Mouse (Mus musculus): ENCODE measurements around the gene Ociad2. TPM values are rescaled to one million over a fixed set of nuclear protein-coding genes. Genes with fewer than 3 reads are reported as not detected.

Gene Ociad2
- polyA plus RNA-seq, 1 experiment from 2014 or later, result 18.3 TPM

- Histone ChIP-seq H3K4me2 (ENCODE audit: low read length) (no peak overlapping the region), H3K4me1 (ENCODE audit: control insufficient read depth, insufficient read depth, low read length) (no peaks in the 10 kb centered on the region), H3K4me3 (replicated peaks; ENCODE audit: low read depth, low read length) (no peak overlapping the region), H3K27me3 (ENCODE audit: control insufficient read depth, insufficient read depth, low read length) (0 out of 2 replicates have a peak, but pooled peaks cover 5% of the 10 kb centered on the region), H3K9ac (replicated peaks; ENCODE audit: low read length) (no peak overlapping the region), H3K36me3 (ENCODE audit: control insufficient read depth, insufficient read depth, low read length) (no peaks in the 10 kb centered on the region), H3K27ac (replicated peaks; ENCODE audit: low read depth, low read length) (no peak overlapping the region), H3K9me3 (ENCODE audit: control insufficient read depth, low read length) (no peaks in the 10 kb centered on the region)
- peak; percentile 57; the same call in 1 of the 2 replicates for ATAC-seq (ENCODE audit: low FRiP score, low TSS enrichment)
- DNase-seq, result peak; percentile 61
- WGBS, result 31% methylated on average over 9 of the region's 9 CpGs
These were observed 35.2 kb upstream of the Ociad2 start for GRCm38 (mm10) chr5:73376041-73376440.

GRCm38 (mm10) chr5:73373184-73373583 lies 32.4 kb upstream of the Ociad2 start:
- no peaks in the 10 kb centered on the region for H3K27me3 ChIP-seq (ENCODE audit: control insufficient read depth, insufficient read depth, low read length)
- WGBS, result 49% methylated on average over 3 of the region's 3 CpGs
- DNase-seq, result no peak

GRCm38 (mm10) chr5:73372601-73373000 lies 31.8 kb upstream of the Ociad2 start:
- no peak overlapping the region for H3K27ac ChIP-seq (replicated peaks; ENCODE audit: low read depth, low read length)
- no peaks in the 10 kb centered on the region for H3K36me3 ChIP-seq (ENCODE audit: control insufficient read depth, insufficient read depth, low read length)
- no peak overlapping the region for H3K4me2 ChIP-seq (ENCODE audit: low read length)
- no peak overlapping the region for H3K9ac ChIP-seq (replicated peaks; ENCODE audit: low read length)
- DNase-seq (no peak), ATAC-seq (ENCODE audit: low FRiP score, low TSS enrichment) (no peak)
- H3K27me3 ChIP-seq (ENCODE audit: control insufficient read depth, insufficient read depth, low read length), result no peaks in the 10 kb centered on the region
- H3K4me3 ChIP-seq (replicated peaks; ENCODE audit: low read depth, low read length), result no peak overlapping the region
- WGBS, result 82% methylated on average over 5 of the region's 5 CpGs
- H3K9me3 ChIP-seq (ENCODE audit: control insufficient read depth, low read length), result no peaks in the 10 kb centered on the region
- no peaks in the 10 kb centered on the region for H3K4me1 ChIP-seq (ENCODE audit: control insufficient read depth, insufficient read depth, low read length)

More at GRCm38 (mm10) chr5:73373184-73373583, 32.4 kb upstream of the Ociad2 start:
- H3K9ac ChIP-seq (replicated peaks; ENCODE audit: low read length), result no peak overlapping the region
- no peak overlapping the region for H3K4me3 ChIP-seq (replicated peaks; ENCODE audit: low read depth, low read length)
- no peak overlapping the region for H3K4me2 ChIP-seq (ENCODE audit: low read length)
- H3K27ac ChIP-seq (replicated peaks; ENCODE audit: low read depth, low read length), result no peak overlapping the region
- no peak for ATAC-seq (ENCODE audit: low FRiP score, low TSS enrichment)
- no peaks in the 10 kb centered on the region for H3K36me3 ChIP-seq (ENCODE audit: control insufficient read depth, insufficient read depth, low read length)
- no peaks in the 10 kb centered on the region for H3K9me3 ChIP-seq (ENCODE audit: control insufficient read depth, low read length)
- H3K4me1 ChIP-seq (ENCODE audit: control insufficient read depth, insufficient read depth, low read length), result no peaks in the 10 kb centered on the region

- no peak overlapping the region for H3K4me2 ChIP-seq (ENCODE audit: low read length)
- H3K36me3 ChIP-seq (ENCODE audit: control insufficient read depth, insufficient read depth, low read length), result no peaks in the 10 kb centered on the region
- H3K9me3 ChIP-seq (ENCODE audit: control insufficient read depth, low read length), result no peaks in the 10 kb centered on the region
- H3K27ac ChIP-seq (replicated peaks; ENCODE audit: low read depth, low read length), result no peak overlapping the region
- no peak for ATAC-seq (ENCODE audit: low FRiP score, low TSS enrichment)
- 56% methylated on average over 3 of the region's 3 CpGs for WGBS
- no peak overlapping the region for H3K9ac ChIP-seq (replicated peaks; ENCODE audit: low read length)
- H3K27me3 ChIP-seq (ENCODE audit: control insufficient read depth, insufficient read depth, low read length), result no peaks in the 10 kb centered on the region
- no peaks in the 10 kb centered on the region for H3K4me1 ChIP-seq (ENCODE audit: control insufficient read depth, insufficient read depth, low read length)
- H3K4me3 ChIP-seq (replicated peaks; ENCODE audit: low read depth, low read length), result no peak overlapping the region
- no peak for DNase-seq
These were observed 28.9 kb upstream of the Ociad2 start for GRCm38 (mm10) chr5:73369731-73370130.

GRCm38 (mm10) chr5:73368845-73369447 lies 28.1 kb upstream of the Ociad2 start:
- Histone ChIP-seq H3K4me3 (replicated peaks; ENCODE audit: low read depth, low read length) (no peak overlapping the region), H3K4me1 (ENCODE audit: control insufficient read depth, insufficient read depth, low read length) (no peaks in the 10 kb centered on the region), H3K27ac (replicated peaks; ENCODE audit: low read depth, low read length) (no peak overlapping the region), H3K9me3 (ENCODE audit: control insufficient read depth, low read length) (no peaks in the 10 kb centered on the region), H3K27me3 (ENCODE audit: control insufficient read depth, insufficient read depth, low read length) (no peaks in the 10 kb centered on the region), H3K36me3 (ENCODE audit: control insufficient read depth, insufficient read depth, low read length) (no peaks in the 10 kb centered on the region), H3K4me2 (ENCODE audit: low read length) (no peak overlapping the region), H3K9ac (replicated peaks; ENCODE audit: low read length) (no peak overlapping the region)
- DNase-seq (no peak), ATAC-seq (ENCODE audit: low FRiP score, low TSS enrichment) (no peak)
- WGBS, result 78% methylated on average over 10 of the region's 10 CpGs

GRCm38 (mm10) chr5:73367906-73368305 lies 27.1 kb upstream of the Ociad2 start:
- H3K9me3 ChIP-seq (ENCODE audit: control insufficient read depth, low read length), result no peaks in the 10 kb centered on the region
- H3K27me3 ChIP-seq (ENCODE audit: control insufficient read depth, insufficient read depth, low read length), result no peaks in the 10 kb centered on the region
- 65% methylated on average over 4 of the region's 4 CpGs for WGBS
- no peaks in the 10 kb centered on the region for H3K36me3 ChIP-seq (ENCODE audit: control insufficient read depth, insufficient read depth, low read length)
- no peak overlapping the region for H3K4me3 ChIP-seq (replicated peaks; ENCODE audit: low read depth, low read length)
- DNase-seq (no peak), ATAC-seq (ENCODE audit: low FRiP score, low TSS enrichment) (no peak)
- H3K4me1 ChIP-seq (ENCODE audit: control insufficient read depth, insufficient read depth, low read length), result no peaks in the 10 kb centered on the region
- no peak overlapping the region for H3K27ac ChIP-seq (replicated peaks; ENCODE audit: low read depth, low read length)
- no peak overlapping the region for H3K9ac ChIP-seq (replicated peaks; ENCODE audit: low read length)
- no peak overlapping the region for H3K4me2 ChIP-seq (ENCODE audit: low read length)

- 84% methylated on average over 2 of the region's 2 CpGs for WGBS
- Histone ChIP-seq H3K4me1 (ENCODE audit: control insufficient read depth, insufficient read depth, low read length) (no peaks in the 10 kb centered on the region), H3K9me3 (ENCODE audit: control insufficient read depth, low read length) (no peaks in the 10 kb centered on the region), H3K36me3 (ENCODE audit: control insufficient read depth, insufficient read depth, low read length) (no peaks in the 10 kb centered on the region), H3K4me2 (ENCODE audit: low read length) (no peak overlapping the region), H3K4me3 (replicated peaks; ENCODE audit: low read depth, low read length) (no peak overlapping the region), H3K9ac (replicated peaks; ENCODE audit: low read length) (no peak overlapping the region), H3K27me3 (ENCODE audit: control insufficient read depth, insufficient read depth, low read length) (no peaks in the 10 kb centered on the region), H3K27ac (replicated peaks; ENCODE audit: low read depth, low read length) (no peak overlapping the region)
- ATAC-seq (ENCODE audit: low FRiP score, low TSS enrichment) (no peak), DNase-seq (no peak)
These were observed 23.5 kb upstream of the Ociad2 start for GRCm38 (mm10) chr5:73364107-73364864.

GRCm38 (mm10) chr5:73362791-73363190 lies 22.0 kb upstream of the Ociad2 start:
- 86% methylated on average over 5 of the region's 5 CpGs for WGBS

GRCm38 (mm10) chr5:73362338-73362737 lies 21.5 kb upstream of the Ociad2 start:
- Histone ChIP-seq H3K4me1 (ENCODE audit: control insufficient read depth, insufficient read depth, low read length) (no peaks in the 10 kb centered on the region), H3K9me3 (ENCODE audit: control insufficient read depth, low read length) (no peaks in the 10 kb centered on the region), H3K4me2 (ENCODE audit: low read length) (no peak overlapping the region), H3K4me3 (replicated peaks; ENCODE audit: low read depth, low read length) (no peak overlapping the region), H3K27me3 (ENCODE audit: control insufficient read depth, insufficient read depth, low read length) (no peaks in the 10 kb centered on the region), H3K36me3 (ENCODE audit: control insufficient read depth, insufficient read depth, low read length) (no peaks in the 10 kb centered on the region), H3K9ac (replicated peaks; ENCODE audit: low read length) (no peak overlapping the region), H3K27ac (replicated peaks; ENCODE audit: low read depth, low read length) (no peak overlapping the region)
- DNase-seq, result no peak
- ATAC-seq (ENCODE audit: low FRiP score, low TSS enrichment), result no peak
- WGBS, result 87% methylated on average over 7 of the region's 7 CpGs

More at GRCm38 (mm10) chr5:73362791-73363190, 22.0 kb upstream of the Ociad2 start:
- H3K27ac ChIP-seq (replicated peaks; ENCODE audit: low read depth, low read length), result no peak overlapping the region
- no peak overlapping the region for H3K9ac ChIP-seq (replicated peaks; ENCODE audit: low read length)
- no peak overlapping the region for H3K4me2 ChIP-seq (ENCODE audit: low read length)
- no peak overlapping the region for H3K4me3 ChIP-seq (replicated peaks; ENCODE audit: low read depth, low read length)
- H3K36me3 ChIP-seq (ENCODE audit: control insufficient read depth, insufficient read depth, low read length), result no peaks in the 10 kb centered on the region
- no peaks in the 10 kb centered on the region for H3K9me3 ChIP-seq (ENCODE audit: control insufficient read depth, low read length)
- no peaks in the 10 kb centered on the region for H3K27me3 ChIP-seq (ENCODE audit: control insufficient read depth, insufficient read depth, low read length)
- DNase-seq (no peak), ATAC-seq (ENCODE audit: low FRiP score, low TSS enrichment) (no peak)
- no peaks in the 10 kb centered on the region for H3K4me1 ChIP-seq (ENCODE audit: control insufficient read depth, insufficient read depth, low read length)

All from midbrain, embryonic 14.5 days (tissue).